Mouse (Mus musculus): ENCODE results near the gene Cacna2d3. TPM values are rescaled to one million over a fixed set of nuclear protein-coding genes. Genes with fewer than 3 reads are reported as not detected.

Cacna2d3 gene
- total RNA-seq, 2 experiments from 2014 or later, result 59.3 to 61.7 TPM

GRCm38 (mm10) chr14:29183730-29184129 is 537.9 kb downstream of the Cacna2d3 start:
- DNase-seq, result no peak
- intact Hi-C loops (cut with DNase I), result no loop called here

- no peak for DNase-seq
- intact Hi-C loops (cut with DNase I), result no loop called here
These were observed 542.2 kb downstream of the Cacna2d3 start for GRCm38 (mm10) chr14:29179397-29179888.

GRCm38 (mm10) chr14:29178695-29179396 is 542.8 kb downstream of the Cacna2d3 start:
- intact Hi-C loops (cut with DNase I), result no loop called here
- peak; percentile 38 for DNase-seq

GRCm38 (mm10) chr14:29174762-29175161 is 546.9 kb downstream of the Cacna2d3 start:
- intact Hi-C loops (cut with DNase I), result no loop called here
- no peak for DNase-seq

- intact Hi-C loops (cut with DNase I), result no loop called here
- DNase-seq, result no peak
These were observed 549.5 kb downstream of the Cacna2d3 start for GRCm38 (mm10) chr14:29172207-29172606.

GRCm38 (mm10) chr14:29164653-29165030 is 557.0 kb downstream of the Cacna2d3 start:
- intact Hi-C loops (cut with DNase I), result no loop called here
- no peak for DNase-seq

GRCm38 (mm10) chr14:29163998-29164652 is 557.5 kb downstream of the Cacna2d3 start:
- no peak for DNase-seq
- intact Hi-C loops (cut with DNase I), result no loop called here

GRCm38 (mm10) chr14:29159803-29160202 is 561.9 kb downstream of the Cacna2d3 start:
- no peak for DNase-seq
- intact Hi-C loops (cut with DNase I), result no loop called here

GRCm38 (mm10) chr14:29157096-29157495 is 564.6 kb downstream of the Cacna2d3 start:
- intact Hi-C loops (cut with DNase I), result no loop called here
- DNase-seq, result no peak

- intact Hi-C loops (cut with DNase I), result no loop called here
These were observed 577.5 kb downstream of the Cacna2d3 start for GRCm38 (mm10) chr14:29144184-29144583.

GRCm38 (mm10) chr14:29137614-29138013 is 584.0 kb downstream of the Cacna2d3 start:
- intact Hi-C loops (cut with DNase I), result no loop called here
- DNase-seq, result no peak

More at GRCm38 (mm10) chr14:29144184-29144583, 577.5 kb downstream of the Cacna2d3 start:
- DNase-seq, result no peak

- intact Hi-C loops (cut with DNase I), result no loop called here
- peak; percentile 14 for DNase-seq
These were observed 584.6 kb downstream of the Cacna2d3 start for GRCm38 (mm10) chr14:29137006-29137579.

GRCm38 (mm10) chr14:29134901-29135300 is 586.8 kb downstream of the Cacna2d3 start:
- DNase-seq, result no peak
- intact Hi-C loops (cut with DNase I), result no loop called here

- intact Hi-C loops (cut with DNase I), result no loop called here
- DNase-seq, result no peak
These were observed 591.2 kb downstream of the Cacna2d3 start for GRCm38 (mm10) chr14:29130511-29130910.

GRCm38 (mm10) chr14:29123886-29124285 is 597.8 kb downstream of the Cacna2d3 start:
- intact Hi-C loops (cut with DNase I), result no loop called here
- DNase-seq, result no peak

- intact Hi-C loops (cut with DNase I), result no loop called here
- no peak for DNase-seq
These were observed 598.9 kb downstream of the Cacna2d3 start for GRCm38 (mm10) chr14:29122749-29123148.

- peak; percentile 65 for DNase-seq
- intact Hi-C loops (cut with DNase I), result loop anchor here (10.0 kb wide), 1 partner anchor 331 kb away; no protein-coding TSS in a partner anchor
These were observed 607.7 kb downstream of the Cacna2d3 start for GRCm38 (mm10) chr14:29113852-29114450.

- intact Hi-C loops (cut with DNase I), result loop anchor here (10.0 kb wide), 1 partner anchor 333 kb away; no protein-coding TSS in a partner anchor
- DNase-seq, result peak; percentile 66
These were observed 610.0 kb downstream of the Cacna2d3 start for GRCm38 (mm10) chr14:29111666-29112065.

GRCm38 (mm10) chr14:29110351-29111091 is 611.1 kb downstream of the Cacna2d3 start:
- intact Hi-C loops (cut with DNase I), result loop anchor here (10.0 kb wide), 1 partner anchor 334 kb away; no protein-coding TSS in a partner anchor

GRCm38 (mm10) chr14:29107464-29107863 is 614.2 kb downstream of the Cacna2d3 start:
- no peak for DNase-seq
- intact Hi-C loops (cut with DNase I), result no loop called here

More at GRCm38 (mm10) chr14:29110351-29111091, 611.1 kb downstream of the Cacna2d3 start:
- DNase-seq, result peak; percentile 39
